8 mouse cellular contexts compared by ENCODE assay signal in genomic region chr7:13023928-13024731, GRCm38 (mm10). TPM values are rescaled to one million over a fixed set of nuclear protein-coding genes. Genes with fewer than 3 reads are reported as not detected.
DNase-seq lines count a peak whose midpoint lies in the region; ATAC-seq and TF ChIP-seq lines count a peak whose summit lies in the region.

No protein-coding gene starts in this region.

- ATAC-seq in forebrain, embryonic 12.5 days (ENCODE audit: low FRiP score): peak; percentile 87
- peak; percentile 83 for ATAC-seq in heart, postnatal 0 days (ENCODE audit: insufficient read depth, low read depth)
- ATAC-seq in liver, embryonic 15.5 days (ENCODE audit: insufficient read depth): peak; percentile 80
- peak; percentile 85 for ATAC-seq in neural tube, embryonic 11.5 days (ENCODE audit: insufficient read depth, low FRiP score, low TSS enrichment)
- ATAC-seq in stomach, embryonic 16.5 days (ENCODE audit: insufficient read depth, low FRiP score): peak; percentile 88

- peak overlapping the region; percentile 89 for H3K27ac ChIP-seq in ES-Bruce4 (ENCODE audit: insufficient read depth, low read length)
- peak overlapping the region; percentile 100 for H3K27ac ChIP-seq in forebrain, embryonic 12.5 days
- H3K27ac ChIP-seq in heart, postnatal 0 days (ENCODE audit: low read depth): peak overlapping the region; percentile 98
- H3K27ac ChIP-seq in liver, embryonic 15.5 days (replicated peaks): peak overlapping the region; percentile 98
- peak overlapping the region; percentile 99 for H3K27ac ChIP-seq in neural tube, embryonic 11.5 days (ENCODE audit: low read depth, low read length)
- H3K27ac ChIP-seq in stomach, embryonic 16.5 days (ENCODE audit: low read length): peak overlapping the region; percentile 100

- TF ChIP-seq POLR2A in ES-Bruce4 (IDR thresholded peaks at IDR 0.05; ENCODE audit: insufficient read depth, low read length): peak; percentile 48

- peak overlapping the region; percentile 99 for H3K4me2 ChIP-seq in forebrain, embryonic 12.5 days
- peak overlapping the region; percentile 93 for H3K4me2 ChIP-seq in heart, postnatal 0 days (ENCODE audit: low read depth, low read length)
- peak overlapping the region; percentile 98 for H3K4me2 ChIP-seq in liver, embryonic 15.5 days
- H3K4me2 ChIP-seq in neural tube, embryonic 11.5 days (ENCODE audit: low read depth): peak overlapping the region; percentile 98
- peak overlapping the region; percentile 73 for H3K4me2 ChIP-seq in stomach, embryonic 16.5 days (ENCODE audit: low read depth, low read length)

- no peaks in the 10 kb centered on the region for H3K9me3 ChIP-seq in ES-Bruce4 (replicated peaks; ENCODE audit: control insufficient read depth, insufficient read depth, low read length, poor library complexity, severe bottlenecking)
- no peaks in the 10 kb centered on the region for H3K9me3 ChIP-seq in forebrain, embryonic 12.5 days
- H3K9me3 ChIP-seq in heart, postnatal 0 days (replicated peaks; ENCODE audit: control insufficient read depth, low read length): no peaks in the 10 kb centered on the region
- no peaks in the 10 kb centered on the region for H3K9me3 ChIP-seq in liver, embryonic 15.5 days (replicated peaks)
- no peaks in the 10 kb centered on the region for H3K9me3 ChIP-seq in neural tube, embryonic 11.5 days (ENCODE audit: control insufficient read depth, low read length)
- no peaks in the 10 kb centered on the region for H3K9me3 ChIP-seq in stomach, embryonic 16.5 days (replicated peaks; ENCODE audit: control insufficient read depth, low read length)

- peaks cover 41% of the 10 kb centered on the region for H3K36me3 ChIP-seq in ES-Bruce4 (ENCODE audit: control insufficient read depth, insufficient read depth, low read length, poor library complexity, severe bottlenecking)
- H3K36me3 ChIP-seq in forebrain, embryonic 12.5 days (replicated peaks): peaks cover 38% of the 10 kb centered on the region
- H3K36me3 ChIP-seq in heart, postnatal 0 days (replicated peaks; ENCODE audit: control insufficient read depth, insufficient read depth, low read length): peaks cover 38% of the 10 kb centered on the region
- H3K36me3 ChIP-seq in liver, embryonic 15.5 days (replicated peaks): peaks cover 39% of the 10 kb centered on the region
- H3K36me3 ChIP-seq in neural tube, embryonic 11.5 days (ENCODE audit: control insufficient read depth, insufficient read depth, low read length): peaks cover 27% of the 10 kb centered on the region
- peaks cover 24% of the 10 kb centered on the region for H3K36me3 ChIP-seq in stomach, embryonic 16.5 days (ENCODE audit: control insufficient read depth, insufficient read depth, low read length)

- no peaks in the 10 kb centered on the region for H3K4me1 ChIP-seq in ES-Bruce4 (ENCODE audit: control insufficient read depth, insufficient read depth, low read length)
- peaks cover 33% of the 10 kb centered on the region for H3K4me1 ChIP-seq in forebrain, embryonic 12.5 days
- H3K4me1 ChIP-seq in heart, postnatal 0 days (ENCODE audit: control insufficient read depth, insufficient read depth): peaks cover 15% of the 10 kb centered on the region
- peaks cover 43% of the 10 kb centered on the region for H3K4me1 ChIP-seq in liver, embryonic 15.5 days (replicated peaks)
- H3K4me1 ChIP-seq in neural tube, embryonic 11.5 days (ENCODE audit: control insufficient read depth, insufficient read depth, low read length): peaks cover 13% of the 10 kb centered on the region
- peaks cover 22% of the 10 kb centered on the region for H3K4me1 ChIP-seq in stomach, embryonic 16.5 days (ENCODE audit: control insufficient read depth, insufficient read depth, low read length)

- H3K4me3 ChIP-seq in ES-Bruce4 (ENCODE audit: low read depth, low read length): peak overlapping the region; percentile 98
- H3K4me3 ChIP-seq in forebrain, embryonic 12.5 days (replicated peaks): peak overlapping the region; percentile 97
- peak overlapping the region; percentile 83 for H3K4me3 ChIP-seq in heart, postnatal 0 days (ENCODE audit: low read depth, low read length)
- peak overlapping the region; percentile 89 for H3K4me3 ChIP-seq in liver, embryonic 15.5 days (replicated peaks)
- H3K4me3 ChIP-seq in neural tube, embryonic 11.5 days (ENCODE audit: low read depth, low read length): peak overlapping the region; percentile 95
- peak overlapping the region; percentile 85 for H3K4me3 ChIP-seq in stomach, embryonic 16.5 days (replicated peaks; ENCODE audit: low read length)

- under 1% methylated on average over 81 of the region's 95 CpGs for WGBS in forebrain, embryonic 12.5 days
- under 1% methylated on average over 91 of the region's 95 CpGs for WGBS in heart, postnatal 0 days
- under 1% methylated on average over 93 of the region's 95 CpGs for WGBS in liver, embryonic 15.5 days (ENCODE audit: insufficient replicate concordance)
- under 1% methylated on average over 79 of the region's 95 CpGs for WGBS in neural tube, embryonic 11.5 days
- under 1% methylated on average over 81 of the region's 95 CpGs for WGBS in stomach, embryonic 16.5 days

- no peak for TF ChIP-seq CTCF in ES-Bruce4 (IDR thresholded peaks at IDR 0.05; ENCODE audit: low read depth, low read length)
- no peak; the same call in 1 of the 2 replicates for TF ChIP-seq CTCF in heart, postnatal 0 days (IDR thresholded peaks at IDR 0.05; ENCODE audit: low read depth)

- TF ChIP-seq EP300 in ES-Bruce4 (IDR thresholded peaks at IDR 0.05; ENCODE audit: insufficient read depth, low read depth, low read length): no peak
- TF ChIP-seq EP300 in heart, postnatal 0 days (IDR thresholded peaks at IDR 0.05; ENCODE audit: low read depth): 0 out of 2 replicates have a peak, but pooled peaks have one; percentile 20

- H3K27me3 ChIP-seq in ES-Bruce4 (ENCODE audit: control insufficient read depth, insufficient read depth, low read length, poor library complexity, severe bottlenecking): no peaks in the 10 kb centered on the region
- H3K27me3 ChIP-seq in forebrain, embryonic 12.5 days: no peaks in the 10 kb centered on the region
- H3K27me3 ChIP-seq in heart, postnatal 0 days (ENCODE audit: control insufficient read depth, insufficient read depth, low read length): no peaks in the 10 kb centered on the region
- no peaks in the 10 kb centered on the region for H3K27me3 ChIP-seq in liver, embryonic 15.5 days
- no peaks in the 10 kb centered on the region for H3K27me3 ChIP-seq in neural tube, embryonic 11.5 days (ENCODE audit: control insufficient read depth, insufficient read depth, low read length)
- H3K27me3 ChIP-seq in stomach, embryonic 16.5 days (ENCODE audit: control insufficient read depth, insufficient read depth, low read length): no peaks in the 10 kb centered on the region

- DNase-seq in c-Kit-positive CD71-positive TER-119-positive erythroid progenitor cells, embryonic 14.5 days (ENCODE audit: low spot score): peak; percentile 87
- peak; percentile 90 for DNase-seq in heart, postnatal 0 days (ENCODE audit: low spot score)
- peak; percentile 90 to 95 for DNase-seq in kidney, postnatal 36 days
- peak; percentile 97 for DNase-seq in neural tube, embryonic 11.5 days (ENCODE audit: low spot score)

- H3K9ac ChIP-seq in ES-Bruce4 (ENCODE audit: low read depth, poor library complexity, severe bottlenecking): peak overlapping the region; percentile 97
- peak overlapping the region; percentile 98 for H3K9ac ChIP-seq in forebrain, embryonic 12.5 days
- H3K9ac ChIP-seq in heart, postnatal 0 days (replicated peaks; ENCODE audit: low read depth, low read length): peak overlapping the region; percentile 80
- peak overlapping the region; percentile 85 for H3K9ac ChIP-seq in liver, embryonic 15.5 days
- peak overlapping the region; percentile 97 for H3K9ac ChIP-seq in neural tube, embryonic 11.5 days (ENCODE audit: low read length)
- peak overlapping the region; percentile 97 for H3K9ac ChIP-seq in stomach, embryonic 16.5 days (ENCODE audit: low read length)

RNA-seq across cellular contexts. Expression of gene Chmp2a, which starts 10.5 kb away (rescaled TPM):
- 153 and 159 TPM in 2 replicates for polyA plus RNA-seq in ES-Bruce4 (2011; ENCODE audit: insufficient read depth, insufficient read length, low read depth, missing spikeins)
- polyA plus RNA-seq in forebrain, embryonic 12.5 days (2016; fragmentation: Nextera tagmentation; extraction: Ambion mirVana): 127 and 132 TPM in 2 replicates
- 48.2 and 72.1 TPM in 2 replicates for total RNA-seq in heart, postnatal 0 days (2014; rRNA removed; ENCODE audit: low replicate concordance)
- polyA plus RNA-seq in heart, postnatal 0 days (2015; fragmentation: Nextera tagmentation; extraction: Ambion mirVana): 181 and 183 TPM in 2 replicates
- 118 and 120 TPM in 2 replicates for polyA plus RNA-seq in liver, embryonic 15.5 days (2015; fragmentation: Nextera tagmentation; extraction: Ambion mirVana)
- 120 and 126 TPM in 2 replicates for polyA plus RNA-seq in neural tube, embryonic 11.5 days (2014; fragmentation: Nextera tagmentation; extraction: Ambion mirVana)
- 189 and 190 TPM in 2 replicates for polyA plus RNA-seq in stomach, embryonic 16.5 days (2015; fragmentation: Nextera tagmentation; extraction: Ambion mirVana)

RNA-seq across cellular contexts. Expression of gene Ube2m, which starts 13.9 kb away (rescaled TPM):
- 195 and 239 TPM in 2 replicates for polyA plus RNA-seq in ES-Bruce4 (2011; ENCODE audit: insufficient read depth, insufficient read length, low read depth, missing spikeins)
- polyA plus RNA-seq in forebrain, embryonic 12.5 days (2016; fragmentation: Nextera tagmentation; extraction: Ambion mirVana): 107 and 154 TPM in 2 replicates
- 290 and 312 TPM in 2 replicates for total RNA-seq in heart, postnatal 0 days (2014; rRNA removed; ENCODE audit: low replicate concordance)
- polyA plus RNA-seq in heart, postnatal 0 days (2015; fragmentation: Nextera tagmentation; extraction: Ambion mirVana): 116 and 127 TPM in 2 replicates
- 64.5 and 72.3 TPM in 2 replicates for polyA plus RNA-seq in liver, embryonic 15.5 days (2015; fragmentation: Nextera tagmentation; extraction: Ambion mirVana)
- polyA plus RNA-seq in neural tube, embryonic 11.5 days (2014; fragmentation: Nextera tagmentation; extraction: Ambion mirVana): 189 and 194 TPM in 2 replicates
- polyA plus RNA-seq in stomach, embryonic 16.5 days (2015; fragmentation: Nextera tagmentation; extraction: Ambion mirVana): 21.4 and 22.1 TPM in 2 replicates

RNA-seq across cellular contexts. Expression of gene Zbtb45, which starts 14.3 kb away (rescaled TPM):
- polyA plus RNA-seq in ES-Bruce4 (2011; ENCODE audit: insufficient read depth, insufficient read length, low read depth, missing spikeins): 14.0 and 22.7 TPM in 2 replicates
- 34.9 and 35.9 TPM in 2 replicates for polyA plus RNA-seq in forebrain, embryonic 12.5 days (2016; fragmentation: Nextera tagmentation; extraction: Ambion mirVana)
- 16.9 and 29.2 TPM in 2 replicates for total RNA-seq in heart, postnatal 0 days (2014; rRNA removed; ENCODE audit: low replicate concordance)
- polyA plus RNA-seq in heart, postnatal 0 days (2015; fragmentation: Nextera tagmentation; extraction: Ambion mirVana): 9.5 and 10.5 TPM in 2 replicates
- 11.8 and 13.3 TPM in 2 replicates for polyA plus RNA-seq in liver, embryonic 15.5 days (2015; fragmentation: Nextera tagmentation; extraction: Ambion mirVana)
- 30.7 and 33.5 TPM in 2 replicates for polyA plus RNA-seq in neural tube, embryonic 11.5 days (2014; fragmentation: Nextera tagmentation; extraction: Ambion mirVana)
- 18.4 and 20.2 TPM in 2 replicates for polyA plus RNA-seq in stomach, embryonic 16.5 days (2015; fragmentation: Nextera tagmentation; extraction: Ambion mirVana)

RNA-seq across cellular contexts. Expression of gene Trim28, which starts 25.2 kb away (rescaled TPM):
- polyA plus RNA-seq in ES-Bruce4 (2011; ENCODE audit: insufficient read depth, insufficient read length, low read depth, missing spikeins): 1,087 and 1,151 TPM in 2 replicates
- polyA plus RNA-seq in forebrain, embryonic 12.5 days (2016; fragmentation: Nextera tagmentation; extraction: Ambion mirVana): 370 and 396 TPM in 2 replicates
- total RNA-seq in heart, postnatal 0 days (2014; rRNA removed; ENCODE audit: low replicate concordance): 279 and 309 TPM in 2 replicates
- polyA plus RNA-seq in heart, postnatal 0 days (2015; fragmentation: Nextera tagmentation; extraction: Ambion mirVana): 67.8 and 69.9 TPM in 2 replicates
- polyA plus RNA-seq in liver, embryonic 15.5 days (2015; fragmentation: Nextera tagmentation; extraction: Ambion mirVana): 75.3 and 89.4 TPM in 2 replicates
- polyA plus RNA-seq in neural tube, embryonic 11.5 days (2014; fragmentation: Nextera tagmentation; extraction: Ambion mirVana): 512 and 523 TPM in 2 replicates
- polyA plus RNA-seq in stomach, embryonic 16.5 days (2015; fragmentation: Nextera tagmentation; extraction: Ambion mirVana): 122 and 130 TPM in 2 replicates

RNA-seq across cellular contexts. Expression of gene Slc27a5, which starts 26.1 kb away (rescaled TPM):
- polyA plus RNA-seq in ES-Bruce4 (2011; ENCODE audit: insufficient read depth, insufficient read length, low read depth, missing spikeins): 0.75 TPM in 1 of 2 replicates, not detected in the other
- 0.14 and 0.18 TPM in 2 replicates for polyA plus RNA-seq in forebrain, embryonic 12.5 days (2016; fragmentation: Nextera tagmentation; extraction: Ambion mirVana)
- not detected in 2 replicates for total RNA-seq in heart, postnatal 0 days (2014; rRNA removed; ENCODE audit: low replicate concordance)
- not detected in 2 replicates for polyA plus RNA-seq in heart, postnatal 0 days (2015; fragmentation: Nextera tagmentation; extraction: Ambion mirVana)
- polyA plus RNA-seq in liver, embryonic 15.5 days (2015; fragmentation: Nextera tagmentation; extraction: Ambion mirVana): 17.2 and 22.1 TPM in 2 replicates
- not detected in 2 replicates for polyA plus RNA-seq in neural tube, embryonic 11.5 days (2014; fragmentation: Nextera tagmentation; extraction: Ambion mirVana)
- 0.95 and 1.4 TPM in 2 replicates for polyA plus RNA-seq in stomach, embryonic 16.5 days (2015; fragmentation: Nextera tagmentation; extraction: Ambion mirVana)

Comparison
In these comparisons a context has a peak if more than half of its experiments do, and no peak if none do; other contexts are left out.
1. Peak in every context shown above with its lines: DNase-seq, ATAC-seq, H3K4me3 ChIP-seq and H3K27ac ChIP-seq.